Mouse (Mus musculus) NIH3T3 (cell line): ENCODE data around the gene Epo.

Source experiments
- DNase-seq: peaks from one replicate; pipeline ENCODE4 v3.0.0-alpha.2; 2012; ENCODE audit warnings: low read depth

Epo gene

DNA sequence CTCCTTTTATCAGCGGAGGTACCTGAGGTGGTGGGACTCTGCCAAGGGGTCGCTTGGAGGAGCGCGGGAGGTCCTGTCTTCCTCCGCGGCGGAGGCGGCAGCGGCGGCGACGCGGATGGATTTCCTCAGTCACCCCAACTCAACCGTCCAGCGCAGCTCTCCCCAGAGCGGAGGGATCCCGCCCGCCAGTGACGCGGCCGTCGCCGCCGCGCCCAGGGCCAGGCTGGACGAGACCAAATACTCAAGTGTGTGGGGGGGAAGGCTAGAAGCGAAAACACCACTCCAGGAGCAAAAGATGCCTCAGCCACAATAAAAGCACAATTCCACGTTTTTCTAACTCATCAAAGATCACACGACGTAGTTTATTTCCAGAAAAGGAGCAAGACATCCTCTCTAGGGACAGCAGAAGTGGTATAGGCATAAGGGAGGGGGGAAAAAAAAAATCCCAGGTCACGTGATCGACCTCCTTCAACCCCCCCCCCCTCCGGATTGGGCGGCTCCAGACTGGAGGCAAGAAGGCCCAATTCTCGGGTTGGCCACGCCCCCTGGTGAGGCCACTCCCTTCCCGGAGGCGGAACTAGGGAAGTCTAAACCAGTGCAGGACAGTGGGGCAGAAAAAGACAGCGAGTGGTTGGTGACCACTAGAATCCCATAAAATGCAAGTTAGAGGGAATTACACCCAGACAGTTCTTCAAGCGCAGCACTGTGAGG, at the start of gene Epo, which contains the start of gene Gnb2:
TSS of gene Epo (minus strand) at position 126 of the 711 bp plus-strand sequence.
TSS of gene Gnb2 (minus strand) at position 394 of the 711 bp plus-strand sequence.
- peak; percentile 100 for DNase-seq

DNA sequence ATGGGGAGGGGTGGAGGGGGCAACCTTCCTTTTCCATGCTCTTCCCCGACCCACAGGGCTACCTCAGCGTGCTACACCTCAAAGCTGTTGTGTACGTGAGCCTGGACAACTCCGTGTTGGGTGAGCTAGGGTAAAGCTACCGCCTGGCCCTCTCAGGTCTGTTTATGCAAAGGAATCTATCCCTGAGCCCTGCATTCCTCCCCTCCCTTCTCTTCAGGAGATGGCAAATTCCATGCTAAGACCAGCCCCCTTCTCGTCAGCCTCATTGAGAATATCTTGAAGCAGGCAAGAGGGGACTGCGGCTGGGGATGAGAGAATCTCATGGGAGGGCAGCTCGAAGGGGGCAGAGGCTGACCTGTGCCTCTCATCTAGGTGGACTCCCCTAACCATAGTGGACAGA, 49.7 kb upstream of the Epo start:
- no peak for DNase-seq

- no peak for DNase-seq
Measured at GRCm38 (mm10) chr5:137580246-137580645, 47.2 kb upstream of the Epo start.

- DNase-seq: no peak
Measured at GRCm38 (mm10) chr5:137574470-137574901, 41.4 kb upstream of the Epo start.

GRCm38 (mm10) chr5:137570691-137571586, 37.9 kb upstream of the Epo start:
- DNase-seq: no peak

DNA sequence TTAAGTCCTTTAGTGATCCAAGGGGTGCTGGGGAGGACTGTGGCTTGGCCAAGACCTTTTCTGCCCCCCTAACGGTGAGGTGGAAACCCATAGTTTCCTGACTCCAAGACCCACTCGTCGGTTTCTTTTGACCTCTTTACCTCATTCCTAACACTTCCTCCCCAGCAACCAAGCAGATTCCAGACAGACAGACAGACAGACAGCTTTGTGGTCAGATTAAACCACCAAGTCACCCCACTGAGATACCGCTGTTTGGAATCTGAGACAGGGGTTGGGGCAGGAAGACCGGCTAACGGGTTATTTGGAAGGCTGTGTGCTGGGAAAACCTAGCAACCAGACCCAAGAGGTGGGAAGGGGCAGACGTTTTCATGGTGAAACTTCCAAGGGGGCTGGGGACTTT, 37.1 kb upstream of the Epo start:
- no peak for DNase-seq

DNA sequence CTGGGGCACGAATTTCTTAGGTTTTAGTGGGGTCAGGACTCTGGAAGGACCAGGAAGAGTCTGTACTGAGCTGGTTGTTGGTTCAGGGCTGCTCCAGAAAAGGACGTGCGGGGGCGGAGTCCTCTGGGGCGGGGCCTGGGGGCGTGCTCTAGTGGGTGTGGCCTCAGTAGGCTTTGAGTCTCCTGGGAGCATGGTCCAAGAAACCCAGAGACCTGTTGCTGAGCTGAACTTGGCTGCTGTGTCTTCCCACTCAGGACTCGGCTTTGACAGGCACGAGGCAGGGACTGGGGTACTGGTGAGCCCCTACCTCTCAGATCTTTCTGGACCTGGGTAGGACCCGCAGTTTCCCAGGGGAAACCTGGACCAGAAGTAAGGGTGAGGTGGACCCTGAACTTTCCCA, 36.6 kb upstream of the Epo start, which contains the start of gene Tfr2:
TSS of gene Tfr2 (plus strand) at position 176 of the 400 bp plus-strand sequence.
- DNase-seq: peak; percentile 67

DNA sequence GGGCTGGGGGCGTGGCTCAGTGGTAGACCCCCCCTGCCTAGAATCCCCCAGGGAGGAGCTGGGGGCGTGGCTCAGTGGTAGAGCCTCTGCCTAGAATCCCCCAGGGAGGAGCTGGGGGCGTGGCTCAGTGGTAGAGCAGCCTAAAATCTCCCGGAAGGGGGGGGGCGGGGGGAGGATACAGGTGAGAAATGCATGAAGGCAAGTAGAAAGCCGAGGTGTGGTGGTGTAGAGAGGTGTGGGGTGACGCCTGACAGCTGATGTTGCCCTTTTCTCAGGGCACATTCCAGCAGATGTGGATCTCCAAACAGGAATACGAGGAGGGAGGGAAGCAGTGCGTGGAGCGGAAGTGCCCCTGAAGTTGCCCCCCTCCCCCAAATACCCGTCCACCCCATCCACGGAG, 36.0 kb upstream of the Epo start:
- DNase-seq: no peak

GRCm38 (mm10) chr5:137568223-137568798, 35.3 kb upstream of the Epo start:
- DNase-seq: no peak

DNA sequence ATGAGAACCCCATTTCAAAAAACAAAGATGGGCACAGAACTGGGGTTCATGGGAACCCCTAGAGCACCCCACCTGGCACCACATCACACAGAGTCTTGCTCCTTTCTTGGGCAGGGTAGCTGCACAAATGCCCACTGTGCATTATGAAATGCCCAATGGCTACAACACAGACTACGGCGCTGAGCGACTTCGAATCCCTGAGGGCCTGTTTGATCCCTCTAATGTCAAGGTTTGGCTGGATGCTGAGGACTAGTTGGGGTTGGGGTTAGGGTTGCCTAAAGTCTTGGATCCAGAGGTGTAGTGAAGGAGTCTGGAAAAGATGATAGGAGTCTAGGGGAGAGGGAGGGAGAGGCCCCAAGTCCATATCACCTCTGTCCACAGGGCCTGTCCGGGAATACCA, 33.4 kb upstream of the Epo start:
- DNase-seq: no peak

DNA sequence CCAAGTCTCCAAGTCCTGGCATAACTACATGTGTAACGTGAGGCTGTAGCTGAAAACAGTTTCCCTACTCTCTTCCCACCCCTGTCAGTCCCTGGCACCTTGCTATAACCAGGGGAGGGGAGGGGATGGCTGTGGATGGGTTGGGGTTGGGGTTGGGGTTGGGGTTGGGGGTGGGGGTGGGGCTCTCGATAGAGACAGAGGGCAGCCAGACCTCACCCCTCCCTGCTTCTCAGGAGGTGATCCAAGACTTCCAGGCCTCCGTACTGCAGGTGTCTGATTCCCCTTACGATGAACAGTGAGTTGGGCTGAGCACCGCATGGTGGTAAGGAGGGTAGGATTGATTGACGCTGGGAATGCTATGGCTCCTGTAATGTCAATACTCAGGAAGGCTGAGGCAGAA, 32.7 kb upstream of the Epo start:
- no peak for DNase-seq

DNA sequence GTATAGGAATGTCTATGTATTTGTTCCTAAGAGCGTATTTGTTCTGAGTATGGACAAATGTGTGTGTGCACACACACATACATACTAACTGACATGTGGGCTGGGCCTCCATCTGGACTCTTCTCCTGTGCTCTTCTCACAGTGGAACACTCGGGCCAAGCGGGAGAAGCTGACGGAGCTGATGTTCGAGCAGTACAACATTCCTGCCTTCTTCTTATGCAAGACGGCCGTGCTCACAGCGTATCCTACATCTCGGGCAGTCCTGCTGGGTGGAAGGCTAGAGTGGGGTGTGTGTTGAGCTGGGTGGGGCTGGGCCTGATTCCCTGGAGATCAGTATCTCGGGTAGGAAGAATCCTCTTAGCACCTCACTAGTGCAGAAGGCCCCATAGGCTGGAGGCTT, 29.9 kb upstream of the Epo start:
- no peak for DNase-seq

DNA sequence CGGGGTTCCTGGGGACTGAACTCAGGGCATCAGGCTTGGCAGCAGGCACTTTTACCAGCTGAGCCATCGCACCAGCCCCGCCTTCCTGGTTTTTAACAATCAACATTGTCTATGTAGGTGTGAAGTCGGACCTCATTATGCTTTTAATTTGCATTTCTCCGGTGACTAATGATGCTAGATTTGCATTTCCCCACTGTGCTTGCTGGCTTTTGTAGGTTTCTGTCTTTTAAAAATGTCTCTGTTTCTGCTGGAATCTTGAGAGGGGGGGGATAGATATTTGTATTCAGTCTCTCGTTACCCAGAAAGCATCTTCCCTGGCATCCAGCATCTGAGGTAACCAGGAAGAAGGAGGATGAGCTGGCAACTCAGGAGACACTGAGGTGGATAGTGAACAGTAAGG, 28.5 kb upstream of the Epo start:
- no peak for DNase-seq

DNA sequence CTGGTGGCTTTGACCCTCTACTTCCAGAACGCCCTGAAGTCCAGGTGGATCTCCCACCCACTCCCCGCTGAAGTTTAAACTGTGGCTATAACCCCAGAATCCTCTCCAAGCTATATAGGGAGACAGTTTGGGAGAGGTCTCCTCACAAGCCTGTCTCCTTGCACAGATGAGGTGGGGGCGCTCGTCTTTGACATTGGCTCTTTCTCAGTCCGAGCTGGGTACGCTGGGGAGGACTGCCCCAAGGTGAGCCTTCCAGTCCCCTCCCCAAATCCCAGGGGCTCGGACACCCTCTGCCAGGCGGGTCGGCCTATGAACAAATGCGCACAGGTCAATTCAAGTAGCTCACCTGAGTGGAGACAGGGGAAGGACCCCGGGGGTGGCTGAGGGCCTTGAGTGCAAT, 20.9 kb upstream of the Epo start:
- DNase-seq: no peak

GRCm38 (mm10) chr5:137553411-137553837, 20.4 kb upstream of the Epo start, which contains the start of gene Actl6b:
TSS of gene Actl6b (plus strand) at chr5:137553517.
- DNase-seq: peak; percentile 25

GRCm38 (mm10) chr5:137553000-137553399, 20.0 kb upstream of the Epo start:
- DNase-seq: no peak

GRCm38 (mm10) chr5:137551119-137551518, 18.1 kb upstream of the Epo start:
- peak; percentile 32 for DNase-seq

GRCm38 (mm10) chr5:137549840-137550239, 16.8 kb upstream of the Epo start:
- peak; percentile 60 for DNase-seq

DNA sequence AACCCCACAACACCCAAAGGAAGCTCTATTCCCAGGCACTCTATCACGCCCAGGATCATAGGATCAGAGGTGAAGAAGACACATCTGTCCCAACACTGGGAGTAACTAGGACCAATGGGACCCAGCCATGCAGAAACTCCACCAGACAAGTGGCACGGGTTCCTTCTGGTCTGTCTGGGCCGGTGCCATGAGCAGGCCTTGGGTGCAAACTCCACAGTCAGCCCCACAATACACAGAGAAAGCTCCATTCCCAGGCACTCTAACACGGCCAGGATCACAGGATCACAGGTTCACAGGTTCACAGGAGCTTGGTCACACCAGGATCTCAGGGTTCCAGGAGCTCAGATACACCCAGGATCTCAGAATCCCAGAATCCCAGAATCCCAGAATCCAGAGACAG, 12.6 kb upstream of the Epo start:
- no peak for DNase-seq

DNA sequence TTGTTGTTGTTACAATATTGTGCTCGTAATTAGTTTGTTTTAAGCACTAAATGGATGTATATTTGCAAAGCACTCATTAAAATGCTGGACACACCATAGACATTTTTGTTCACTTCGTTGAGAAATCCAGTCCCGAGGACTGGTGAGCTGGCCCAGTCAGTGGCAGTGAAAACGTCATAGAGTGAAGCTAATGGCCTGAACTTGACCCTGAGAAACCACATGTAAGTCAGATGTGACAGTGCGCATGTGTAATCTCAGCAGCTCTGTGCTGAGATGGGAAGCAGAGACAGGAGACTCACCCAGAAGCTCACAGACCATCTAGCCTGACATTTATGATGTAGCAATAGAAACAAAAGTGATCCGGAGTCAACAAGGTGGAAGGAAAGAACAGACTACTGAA, 11.9 kb upstream of the Epo start:
- DNase-seq: peak; percentile 30

DNA sequence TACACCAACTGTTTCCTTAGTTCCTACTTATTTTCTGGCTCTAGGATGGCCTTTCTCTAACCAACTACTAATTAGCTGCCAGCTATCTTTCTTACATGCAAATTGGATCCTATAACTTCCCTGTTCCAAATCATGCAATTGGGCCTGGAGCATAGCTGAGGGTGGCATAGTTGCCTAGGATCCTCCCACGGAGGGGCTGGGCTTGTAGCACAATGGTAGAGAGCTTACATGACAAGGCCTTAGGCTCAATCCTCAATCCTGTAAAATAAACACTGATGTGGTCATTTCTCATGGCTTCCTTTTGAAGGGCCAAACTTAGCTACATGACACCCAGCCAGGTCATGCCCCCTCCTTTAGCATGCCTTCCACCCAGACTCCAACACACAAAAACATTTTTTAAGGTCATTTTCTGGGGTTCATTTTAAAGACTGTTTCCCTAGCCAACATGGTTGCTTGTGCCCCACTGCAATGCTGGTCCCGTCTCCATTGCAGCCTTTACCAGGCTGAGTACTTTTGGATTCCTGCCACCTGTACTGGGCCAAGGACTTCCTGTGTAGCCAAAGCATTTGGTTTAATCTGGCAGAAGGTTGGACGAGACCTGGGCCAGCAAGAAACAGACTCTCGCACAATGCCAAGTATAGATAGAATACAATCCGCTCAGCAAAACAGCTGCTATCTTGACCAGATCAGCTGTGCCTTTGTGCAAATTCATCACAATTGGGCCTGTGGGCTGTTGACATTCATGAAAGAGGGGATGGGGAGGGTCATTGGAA, 8.9 kb upstream of the Epo start:
- no peak for DNase-seq

GRCm38 (mm10) chr5:137540991-137541390, 7.9 kb upstream of the Epo start:
- no peak for DNase-seq
